Mouse (Mus musculus): ENCODE data around the gene Fam189a2.

The Fam189a2 gene

DNA sequence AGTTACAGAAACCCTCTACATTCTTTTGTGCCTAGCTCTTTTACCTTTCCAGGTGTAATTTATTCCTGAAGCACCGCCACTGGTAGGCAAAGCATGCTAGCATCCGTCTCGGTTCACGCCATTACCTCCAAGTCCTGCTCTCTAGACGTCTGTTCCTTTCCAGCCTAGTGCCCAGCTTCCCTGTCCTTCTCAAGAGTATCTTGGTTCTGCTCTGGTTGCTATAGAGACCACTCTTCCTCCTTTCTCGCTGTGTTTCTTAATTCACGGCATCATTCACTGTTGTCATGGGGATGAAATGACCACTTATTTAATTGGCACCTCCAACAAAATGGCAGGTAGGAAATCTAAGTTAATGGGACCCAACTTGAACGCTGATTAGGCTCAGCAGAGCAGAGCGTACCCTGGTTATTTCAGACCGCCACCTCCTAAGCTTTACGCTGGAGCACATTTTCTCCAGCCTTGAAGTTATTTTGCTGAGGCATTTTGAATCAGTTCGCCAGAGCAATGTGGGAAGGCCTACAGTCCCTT lies 89.3 kb downstream of the Fam189a2 start:
- no peak for DNase-seq (ENCODE audit: low spot score)

DNA sequence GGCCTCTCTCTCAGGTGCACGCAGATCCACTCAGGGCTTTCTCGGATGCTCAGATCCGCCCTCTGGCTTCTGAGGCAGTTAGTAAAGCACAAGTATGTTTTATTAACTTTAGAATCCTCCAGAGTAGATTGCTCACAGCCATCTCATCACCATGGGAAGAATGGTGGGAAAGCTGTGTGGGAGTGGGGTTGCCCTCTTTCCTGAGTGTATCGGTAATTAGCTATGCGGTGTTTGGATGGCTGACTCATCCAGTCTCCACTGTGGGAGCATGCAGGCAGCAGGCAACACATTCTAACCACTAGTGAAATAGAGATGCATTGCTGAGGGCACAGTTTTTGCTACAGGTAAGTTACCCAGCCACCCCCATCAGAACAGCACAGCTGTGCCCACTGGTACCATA lies 100.0 kb downstream of the Fam189a2 start:
- no peak for DNase-seq (ENCODE audit: low spot score)

DNA sequence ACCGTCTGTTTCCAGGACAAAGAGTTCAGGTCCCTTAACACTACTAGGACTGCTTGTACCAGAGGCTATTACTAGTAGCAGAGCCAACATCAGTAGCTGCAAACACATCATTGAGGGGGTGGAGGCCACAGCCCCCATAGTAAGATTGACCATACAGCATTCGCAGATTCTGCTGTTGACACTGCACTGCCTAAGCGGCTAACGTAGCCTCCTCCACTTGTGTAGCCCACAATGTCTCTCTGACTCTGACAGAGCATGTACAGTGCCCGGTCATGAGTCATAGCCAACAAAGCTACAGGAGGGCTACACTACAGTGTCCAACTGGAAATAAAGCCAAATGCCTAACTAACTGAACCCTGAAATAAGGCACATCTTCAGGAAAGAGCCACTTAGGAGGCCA lies 105.3 kb downstream of the Fam189a2 start:
- DNase-seq (ENCODE audit: low spot score): no peak

DNA sequence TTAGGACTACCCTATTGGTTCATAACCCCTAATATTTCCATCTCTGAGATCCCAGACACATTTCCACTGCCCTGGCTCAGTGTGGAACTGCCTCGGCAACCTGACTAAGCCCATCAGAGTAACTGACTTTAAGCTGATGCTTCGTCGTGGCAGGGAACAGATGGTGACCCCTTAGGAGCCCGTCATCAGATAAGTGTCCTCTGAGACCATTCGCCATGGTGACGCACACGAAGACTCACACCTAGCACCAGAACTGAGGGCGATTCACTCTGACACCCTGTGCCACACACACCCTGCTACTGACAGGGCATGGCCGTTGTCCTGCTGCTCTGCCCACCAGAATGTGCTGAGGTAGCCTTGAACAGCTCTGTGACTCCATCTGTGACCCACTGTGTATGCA lies 106.0 kb downstream of the Fam189a2 start:
- no peak for DNase-seq (ENCODE audit: low spot score)

DNA sequence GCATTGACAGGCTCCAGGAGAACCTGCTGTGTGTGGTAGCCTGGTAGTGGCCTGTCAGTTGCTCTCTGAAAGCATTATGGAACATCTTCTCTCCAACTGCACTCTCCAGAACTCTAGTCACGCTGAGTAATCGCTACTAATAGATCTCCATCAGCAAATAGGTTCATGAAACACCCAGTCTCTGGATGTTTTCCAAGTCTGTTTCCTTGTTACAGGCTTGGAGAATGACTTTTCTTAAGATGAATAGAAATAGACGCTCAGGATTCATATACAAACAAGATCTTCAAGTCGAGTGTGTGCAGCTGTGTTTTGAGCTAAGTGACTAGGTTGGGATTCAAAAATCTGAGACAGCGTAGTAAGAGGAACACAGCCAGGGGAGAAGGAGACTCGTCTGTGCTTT lies 106.8 kb downstream of the Fam189a2 start:
- DNase-seq (ENCODE audit: low spot score): no peak

Data from layer of hippocampus, adult 9-10 months (tissue).